Mouse (Mus musculus) limb, embryonic 14.5 days (tissue): ENCODE data around the gene Tbc1d10a. TPM values are rescaled to one million over a fixed set of nuclear protein-coding genes. Genes with fewer than 3 reads are reported as not detected.

Experiments used
- ATAC-seq: fragments of 200-750 bp; cut with Nextera tagmentation; 2 replicates; pipeline ENCODE4 v1.8.0; 2017; ENCODE audit warnings: low read depth, moderate number of reproducible peaks, moderate TSS enrichment; ENCODE audit not compliant: low FRiP score
- DNase-seq: peaks from one replicate; pipeline ENCODE4 v3.0.0-alpha.2; 2015; ENCODE audit warnings: low spot score
- H3K27ac ChIP-seq: fragments of 300-500 bp; sonication (generic); replicated peaks from 2 replicates; pipeline ENCODE4 v1.5.1; 2014; ENCODE audit warnings: low read depth, mild to moderate bottlenecking, low read length, moderate library complexity, mixed read lengths
- H3K27me3 ChIP-seq: fragments of 300-500 bp; sonication (generic); 2 replicates; pipeline ENCODE4 v1.6.1; 2014; ENCODE audit warnings: low read length, mixed read lengths; ENCODE audit not compliant: control insufficient read depth, insufficient read depth
- H3K36me3 ChIP-seq: fragments of 300-500 bp; sonication (generic); 2 replicates; pipeline ENCODE4 v1.6.1; 2014; ENCODE audit warnings: mild to moderate bottlenecking, low read length, moderate library complexity, mixed read lengths; ENCODE audit not compliant: control insufficient read depth, insufficient read depth
- H3K4me1 ChIP-seq: fragments of 300-500 bp; sonication (generic); 2 replicates; pipeline ENCODE4 v1.6.1; 2014; ENCODE audit warnings: antibody characterized with exemption, low read length, mixed read lengths; ENCODE audit not compliant: control insufficient read depth, insufficient read depth
- H3K4me2 ChIP-seq: fragments of 300-500 bp; sonication (generic); replicated peaks from 2 replicates; pipeline ENCODE4 v1.6.1; 2014; ENCODE audit warnings: low read depth, mild to moderate bottlenecking, low read length, moderate library complexity; ENCODE audit not compliant: severe bottlenecking
- H3K4me3 ChIP-seq: fragments of 300-500 bp; sonication (generic); replicated peaks from 2 replicates; pipeline ENCODE4 v1.5.1; 2014; ENCODE audit warnings: low read length
- H3K9ac ChIP-seq: fragments of 300-500 bp; sonication (generic); 2 replicates; pipeline ENCODE4 v1.6.1; 2014; ENCODE audit warnings: mild to moderate bottlenecking, low read depth, low read length, moderate library complexity; ENCODE audit not compliant: severe bottlenecking
- H3K9me3 ChIP-seq: fragments of 300-500 bp; sonication (generic); 2 replicates; pipeline ENCODE4 v1.6.1; 2016; ENCODE audit warnings: low read length; ENCODE audit not compliant: control insufficient read depth
- POLR2A ChIP-seq: fragments of 200-500 bp; IDR thresholded peaks from 2 replicates; pipeline ENCODE4 v1.8.0; 2012; ENCODE audit warnings: inconsistent platforms, mild to moderate bottlenecking, moderate library complexity, borderline replicate concordance; ENCODE audit not compliant: insufficient read depth, insufficient read length; ENCODE audit errors: extremely low read depth
- WGBS: fragments of 180-500 bp; shearing (Covaris S2); extraction: QIAGEN DNeasy Blood & Tissue Kit; methylation state at CpG from one replicate; pipeline ENCODE4 v1.1.7; 2014; 5-methylcytosine and 5-hydroxymethylcytosine counted together
- polyA plus RNA-seq, 2 experiments: library from polyadenylated mRNA; depleted of rRNA in 1 of 2; stranded (reverse) in 1 of 2; unstranded in 1 of 2; fragments of >200 nt; fragmentation: Nextera tagmentation in 1 of 2; extraction: Ambion mirVana in 1 of 2; gene quantifications; 2 replicates each; pipeline versions ENCODE4 v1.2.1 to v1.2.3; 2012 to 2014

Gene Tbc1d10a
- polyA plus RNA-seq, 2 experiments: 38.8 to 66.3 TPM

- Histone ChIP-seq H3K9ac (no peak overlapping the region), H3K4me3 (no peak overlapping the region), H3K9me3 (no peaks in the 10 kb centered on the region), H3K27me3 (no peaks in the 10 kb centered on the region), H3K4me2 (no peak overlapping the region), H3K36me3 (peaks cover 78% of the 10 kb centered on the region), H3K4me1 (no peaks in the 10 kb centered on the region), H3K27ac (no peak overlapping the region)
- 78% methylated on average over 5 of the region's 5 CpGs for WGBS
- no peak for DNase-seq
- no peak for ATAC-seq
- TF ChIP-seq POLR2A: no peak
Measured at GRCm38 (mm10) chr11:4209556-4209955, 23.0 kb downstream of the Tbc1d10a start.

DNA sequence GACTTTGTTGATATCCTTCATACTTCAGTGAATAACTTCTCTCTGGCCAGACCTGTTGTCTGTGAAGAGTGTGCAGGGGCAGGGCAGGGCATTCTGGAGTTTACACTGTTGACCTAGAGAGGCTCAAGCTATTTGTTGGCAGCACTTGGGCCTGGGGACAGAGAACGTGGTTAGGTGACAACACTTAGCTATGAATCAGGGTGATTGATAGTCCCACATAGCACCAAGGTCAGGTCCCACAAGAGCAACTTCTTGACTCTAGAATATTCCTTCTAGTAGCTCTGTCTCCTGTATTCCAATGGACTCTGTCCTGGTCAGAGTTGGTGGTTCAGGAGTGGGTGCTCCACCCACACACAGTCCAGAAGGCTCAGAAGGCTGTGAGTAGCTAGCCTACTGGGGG, 24.2 kb downstream of the Tbc1d10a start:
- no peak overlapping the region for H3K4me2 ChIP-seq
- no peaks in the 10 kb centered on the region for H3K27me3 ChIP-seq
- H3K9me3 ChIP-seq: no peaks in the 10 kb centered on the region
- DNase-seq: no peak
- no peak for TF ChIP-seq POLR2A
- H3K9ac ChIP-seq: no peak overlapping the region
- no peak overlapping the region for H3K27ac ChIP-seq
- no peaks in the 10 kb centered on the region for H3K4me1 ChIP-seq
- H3K4me3 ChIP-seq: no peak overlapping the region
- no peak for ATAC-seq
- WGBS: 61% methylated on average over 1 of the region's 1 CpGs
- H3K36me3 ChIP-seq: peaks cover 87% of the 10 kb centered on the region

- Histone ChIP-seq H3K4me1 (0 out of 2 replicates have a peak, but pooled peaks cover 2% of the 10 kb centered on the region), H3K27me3 (no peaks in the 10 kb centered on the region), H3K4me2 (no peak overlapping the region), H3K36me3 (peaks cover 64% of the 10 kb centered on the region), H3K4me3 (no peak overlapping the region), H3K9ac (no peak overlapping the region), H3K27ac (no peak overlapping the region), H3K9me3 (no peaks in the 10 kb centered on the region)
- TF ChIP-seq POLR2A: no peak
- WGBS: 96% methylated on average over 10 of the region's 10 CpGs
- no peak for ATAC-seq
- no peak for DNase-seq
Measured at GRCm38 (mm10) chr11:4213107-4213506, 26.5 kb downstream of the Tbc1d10a start.

DNA sequence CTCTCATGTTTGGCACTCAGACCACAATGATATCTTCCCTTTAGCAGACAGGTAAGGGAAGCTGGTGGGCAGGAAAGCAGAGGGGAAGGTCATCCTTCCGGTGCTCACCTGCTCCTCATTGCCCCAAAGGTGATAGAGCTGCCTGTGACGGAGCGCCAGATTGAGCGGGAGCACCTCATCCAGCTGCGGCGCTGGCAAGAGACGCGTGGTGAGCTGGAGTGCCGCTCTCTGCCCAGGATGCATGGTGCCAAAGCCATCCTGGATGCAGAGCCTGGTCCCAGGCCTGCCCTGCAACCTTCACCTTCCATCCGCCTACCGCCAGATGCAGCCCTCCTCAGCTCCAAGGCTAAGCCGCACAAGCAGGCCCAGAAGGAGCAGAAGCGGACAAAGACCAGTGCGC, 28.0 kb downstream of the Tbc1d10a start:
- Histone ChIP-seq H3K4me2 (no peak overlapping the region), H3K27me3 (no peaks in the 10 kb centered on the region), H3K4me3 (no peak overlapping the region), H3K27ac (no peak overlapping the region), H3K9ac (no peak overlapping the region), H3K36me3 (peaks cover 51% of the 10 kb centered on the region), H3K4me1 (peaks cover 14% of the 10 kb centered on the region), H3K9me3 (no peaks in the 10 kb centered on the region)
- DNase-seq: no peak
- no peak for TF ChIP-seq POLR2A
- ATAC-seq: no peak
- 94% methylated on average over 14 of the region's 14 CpGs for WGBS

- WGBS: 81% methylated on average over 10 of the region's 10 CpGs
- H3K9me3 ChIP-seq: no peaks in the 10 kb centered on the region
Measured at GRCm38 (mm10) chr11:4215061-4215460, 28.5 kb downstream of the Tbc1d10a start.

GRCm38 (mm10) chr11:4216248-4217000, 29.8 kb downstream of the Tbc1d10a start:
- H3K4me3 ChIP-seq: no peak overlapping the region
- peaks cover 33% of the 10 kb centered on the region for H3K36me3 ChIP-seq
- H3K4me2 ChIP-seq: no peak overlapping the region
- WGBS: 79% methylated on average over 9 of the region's 9 CpGs
- H3K9ac ChIP-seq: no peak overlapping the region
- H3K27me3 ChIP-seq: no peaks in the 10 kb centered on the region
- ATAC-seq (no peak), DNase-seq (peak; percentile 45)
- no peaks in the 10 kb centered on the region for H3K9me3 ChIP-seq
- peaks cover 14% of the 10 kb centered on the region for H3K4me1 ChIP-seq
- TF ChIP-seq POLR2A: no peak
- 0 out of 2 replicates have a peak overlapping the region, but pooled peaks have one; percentile 33 for H3K27ac ChIP-seq

More at GRCm38 (mm10) chr11:4215061-4215460, 28.5 kb downstream of the Tbc1d10a start:
- H3K27ac ChIP-seq: no peak overlapping the region
- peaks cover 46% of the 10 kb centered on the region for H3K36me3 ChIP-seq
- H3K9ac ChIP-seq: no peak overlapping the region
- DNase-seq (no peak), ATAC-seq (no peak)
- H3K4me2 ChIP-seq: no peak overlapping the region
- peaks cover 14% of the 10 kb centered on the region for H3K4me1 ChIP-seq
- H3K27me3 ChIP-seq: no peaks in the 10 kb centered on the region
- H3K4me3 ChIP-seq: no peak overlapping the region
- no peak for TF ChIP-seq POLR2A
